Mouse (Mus musculus): ENCODE results near the gene Zrsr1. TPM values are rescaled to one million over a fixed set of nuclear protein-coding genes. Genes with fewer than 3 reads are reported as not detected.

Zrsr1 gene
- polyA plus RNA-seq, 1 experiment: 5.6 TPM

- Histone ChIP-seq H3ac (ENCODE audit: control insufficient read depth, insufficient read length) (no peak overlapping the region), H3K27me3 (ENCODE audit: control insufficient read depth, insufficient read depth, insufficient read length) (no peaks in the 10 kb centered on the region), H3K36me3 (ENCODE audit: control insufficient read depth, insufficient read depth) (peaks cover 6% of the 10 kb centered on the region), H3K4me2 (ENCODE audit: low read depth) (no peak overlapping the region), H3K79me2 (ENCODE audit: control insufficient read depth, insufficient read depth) (peaks cover 16% of the 10 kb centered on the region), H3K4me3 (no peak overlapping the region)
- TF ChIP-seq REST (IDR thresholded peaks at IDR 0.05; ENCODE audit: insufficient read depth, insufficient read length) (no peak), POLR2A (IDR thresholded peaks at IDR 0.05; ENCODE audit: insufficient read length, low read depth) (no peak), MYOD1 (IDR thresholded peaks at IDR 0.05; ENCODE audit: control insufficient read depth in 1 of 3, insufficient read length in 2 of 3, low read depth in 2 of 3) (no peak), USF1 (IDR thresholded peaks at IDR 0.05; ENCODE audit: low read depth) (no peak), SRF (IDR thresholded peaks at IDR 0.05; ENCODE audit: control insufficient read depth, insufficient read length, low read depth) (no peak), TCF12 (IDR thresholded peaks at IDR 0.05; ENCODE audit: insufficient read depth, poor library complexity, severe bottlenecking) (no peak), POLR2AphosphoS2 (IDR thresholded peaks at IDR 0.05; ENCODE audit: insufficient read length, low read depth) (no peak), E2F4 (IDR thresholded peaks at IDR 0.05; ENCODE audit: insufficient read depth) (no peak), MYOG (IDR thresholded peaks at IDR 0.05; ENCODE audit: control insufficient read depth in 1 of 3, insufficient read depth in 1 of 3, insufficient read length in 2 of 3, low read depth in 2 of 3) (no peak), CEBPB (IDR thresholded peaks at IDR 0.05; ENCODE audit: insufficient read depth, poor library complexity, severe bottlenecking) (no peak), TCF3 (IDR thresholded peaks at IDR 0.05; ENCODE audit: insufficient read length, low read depth) (no peak), MAX (IDR thresholded peaks at IDR 0.05; ENCODE audit: low read depth) (no peak)
These were observed 15.5 kb upstream of the Zrsr1 start for GRCm38 (mm10) chr11:22956346-22956745.

- Histone ChIP-seq H3K27me3 (ENCODE audit: control insufficient read depth, insufficient read depth, insufficient read length) (no peaks in the 10 kb centered on the region), H3K4me2 (ENCODE audit: low read depth) (no peak overlapping the region), H3K79me2 (ENCODE audit: control insufficient read depth, insufficient read depth) (peaks cover 16% of the 10 kb centered on the region), H3K36me3 (ENCODE audit: control insufficient read depth, insufficient read depth) (peaks cover 6% of the 10 kb centered on the region), H3K4me3 (no peak overlapping the region), H3ac (ENCODE audit: control insufficient read depth, insufficient read length) (no peak overlapping the region)
- TF ChIP-seq POLR2A (IDR thresholded peaks at IDR 0.05; ENCODE audit: insufficient read length, low read depth) (peak; percentile 14), SRF (IDR thresholded peaks at IDR 0.05; ENCODE audit: control insufficient read depth, insufficient read length, low read depth) (no peak), CEBPB (IDR thresholded peaks at IDR 0.05; ENCODE audit: insufficient read depth, poor library complexity, severe bottlenecking) (no peak)
These were observed 15.0 kb upstream of the Zrsr1 start for GRCm38 (mm10) chr11:22956830-22957229.

GRCm38 (mm10) chr11:22957791-22958374, 13.9 kb upstream of the Zrsr1 start:
- Histone ChIP-seq H3K27me3 (ENCODE audit: control insufficient read depth, insufficient read depth, insufficient read length) (no peaks in the 10 kb centered on the region), H3ac (ENCODE audit: control insufficient read depth, insufficient read length) (no peak overlapping the region), H3K4me2 (ENCODE audit: low read depth) (no peak overlapping the region), H3K36me3 (ENCODE audit: control insufficient read depth, insufficient read depth) (peaks cover 6% of the 10 kb centered on the region), H3K79me2 (ENCODE audit: control insufficient read depth, insufficient read depth) (peaks cover 16% of the 10 kb centered on the region), H3K4me3 (no peak overlapping the region)
- TF ChIP-seq TCF12 (IDR thresholded peaks at IDR 0.05; ENCODE audit: insufficient read depth, poor library complexity, severe bottlenecking) (no peak), TCF3 (IDR thresholded peaks at IDR 0.05; ENCODE audit: insufficient read length, low read depth) (no peak), CEBPB (IDR thresholded peaks at IDR 0.05; ENCODE audit: insufficient read depth, poor library complexity, severe bottlenecking) (no peak), MYOG (IDR thresholded peaks at IDR 0.05; ENCODE audit: control insufficient read depth in 1 of 3, insufficient read depth in 1 of 3, insufficient read length in 2 of 3, low read depth in 2 of 3) (no peak), MAX (IDR thresholded peaks at IDR 0.05; ENCODE audit: low read depth) (no peak), SRF (IDR thresholded peaks at IDR 0.05; ENCODE audit: control insufficient read depth, insufficient read length, low read depth) (no peak), REST (IDR thresholded peaks at IDR 0.05; ENCODE audit: insufficient read depth, insufficient read length) (no peak), USF1 (IDR thresholded peaks at IDR 0.05; ENCODE audit: low read depth) (no peak), E2F4 (IDR thresholded peaks at IDR 0.05; ENCODE audit: insufficient read depth) (no peak), MYOD1 (IDR thresholded peaks at IDR 0.05; ENCODE audit: control insufficient read depth in 1 of 3, insufficient read length in 2 of 3, low read depth in 2 of 3) (no peak), POLR2A (IDR thresholded peaks at IDR 0.05; ENCODE audit: insufficient read length, low read depth) (no peak), POLR2AphosphoS2 (IDR thresholded peaks at IDR 0.05; ENCODE audit: insufficient read length, low read depth) (no peak)

GRCm38 (mm10) chr11:22962101-22962500, 9.7 kb upstream of the Zrsr1 start:
- Histone ChIP-seq H3ac (ENCODE audit: control insufficient read depth, insufficient read length) (no peak overlapping the region), H3K27me3 (ENCODE audit: control insufficient read depth, insufficient read depth, insufficient read length) (no peaks in the 10 kb centered on the region), H3K36me3 (ENCODE audit: control insufficient read depth, insufficient read depth) (peaks cover 5% of the 10 kb centered on the region), H3K4me3 (no peak overlapping the region), H3K79me2 (ENCODE audit: control insufficient read depth, insufficient read depth) (peaks cover 39% of the 10 kb centered on the region), H3K4me2 (ENCODE audit: low read depth) (no peak overlapping the region)
- TF ChIP-seq SRF (IDR thresholded peaks at IDR 0.05; ENCODE audit: control insufficient read depth, insufficient read length, low read depth) (no peak), USF1 (IDR thresholded peaks at IDR 0.05; ENCODE audit: low read depth) (no peak), REST (IDR thresholded peaks at IDR 0.05; ENCODE audit: insufficient read depth, insufficient read length) (no peak), TCF3 (IDR thresholded peaks at IDR 0.05; ENCODE audit: insufficient read length, low read depth) (no peak), CEBPB (IDR thresholded peaks at IDR 0.05; ENCODE audit: insufficient read depth, poor library complexity, severe bottlenecking) (no peak), POLR2A (IDR thresholded peaks at IDR 0.05; ENCODE audit: insufficient read length, low read depth) (no peak), MYOG (IDR thresholded peaks at IDR 0.05; ENCODE audit: control insufficient read depth in 1 of 3, insufficient read depth in 1 of 3, insufficient read length in 2 of 3, low read depth in 2 of 3) (no peak), TCF12 (IDR thresholded peaks at IDR 0.05; ENCODE audit: insufficient read depth, poor library complexity, severe bottlenecking) (no peak), POLR2AphosphoS2 (IDR thresholded peaks at IDR 0.05; ENCODE audit: insufficient read length, low read depth) (no peak), MYOD1 (IDR thresholded peaks at IDR 0.05; ENCODE audit: control insufficient read depth in 1 of 3, insufficient read length in 2 of 3, low read depth in 2 of 3) (no peak), E2F4 (IDR thresholded peaks at IDR 0.05; ENCODE audit: insufficient read depth) (no peak), MAX (IDR thresholded peaks at IDR 0.05; ENCODE audit: low read depth) (no peak)
